Mouse (Mus musculus): ENCODE measurements around the gene Ppp4c. TPM values are rescaled to one million over a fixed set of nuclear protein-coding genes. Genes with fewer than 3 reads are reported as not detected.

Ppp4c gene
- polyA plus RNA-seq, 1 experiment: 130 TPM

DNA sequence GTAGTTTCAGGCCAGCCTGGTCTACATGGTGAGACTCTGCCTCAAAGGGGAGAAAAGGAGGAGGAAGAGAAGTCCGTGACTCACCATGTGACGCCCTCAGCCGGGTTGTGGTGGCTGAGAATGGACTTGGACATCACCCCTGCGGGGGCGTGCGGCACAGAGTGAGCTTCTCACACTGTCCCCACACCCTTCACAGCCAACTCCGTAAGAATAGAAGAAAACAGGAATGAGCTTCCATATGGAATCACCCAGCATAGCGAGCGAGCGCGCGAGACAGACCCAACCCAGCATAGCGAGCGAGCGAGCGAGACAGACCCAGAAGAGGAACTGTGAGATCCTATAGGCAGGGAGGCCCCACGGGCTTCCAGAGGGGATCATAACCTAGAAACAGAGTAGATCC is 52.7 kb downstream of the Ppp4c start:
- no peak for TF ChIP-seq CTCF (IDR thresholded peaks at IDR 0.05; ENCODE audit: control insufficient read depth, insufficient read depth, low read length)
- no peak for TF ChIP-seq POLR2A (IDR thresholded peaks at IDR 0.05; ENCODE audit: borderline replicate concordance, control insufficient read depth, low read depth, low read length)
- no peak overlapping the region for H3K4me3 ChIP-seq (replicated peaks; ENCODE audit: control insufficient read depth, low read depth, low read length)
- WGBS: 82% methylated on average over 17 of the region's 17 CpGs
- H3K27ac ChIP-seq (ENCODE audit: control insufficient read depth, insufficient read depth, low read depth, low read length, poor library complexity): no peak overlapping the region
- H3K4me1 ChIP-seq (ENCODE audit: control insufficient read depth, insufficient read depth, low read length): no peaks in the 10 kb centered on the region; the same call in 1 of the 2 replicates

DNA sequence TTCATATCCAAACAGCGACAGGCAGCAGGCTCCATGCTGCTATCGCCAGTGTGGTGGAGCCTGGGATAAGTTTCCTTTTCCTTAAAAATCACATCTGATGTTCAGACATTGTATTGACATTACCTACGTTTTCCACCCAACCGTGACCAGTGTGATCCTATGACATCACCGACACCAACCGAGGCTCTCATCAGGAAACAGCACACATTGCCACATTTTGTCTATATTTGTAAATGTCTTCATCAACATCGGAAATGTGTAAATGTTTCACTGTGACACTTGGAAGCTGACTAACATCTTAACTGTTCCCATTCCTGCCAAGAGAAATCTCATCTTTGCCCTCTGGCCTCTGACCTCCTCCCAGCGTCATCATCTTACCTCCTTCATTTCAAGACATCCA is 56.2 kb downstream of the Ppp4c start:
- H3K27ac ChIP-seq (ENCODE audit: control insufficient read depth, insufficient read depth, low read depth, low read length, poor library complexity): no peak overlapping the region
- 60% methylated on average over 8 of the region's 8 CpGs for WGBS
- no peak for TF ChIP-seq CTCF (IDR thresholded peaks at IDR 0.05; ENCODE audit: control insufficient read depth, insufficient read depth, low read length)
- TF ChIP-seq POLR2A (IDR thresholded peaks at IDR 0.05; ENCODE audit: borderline replicate concordance, control insufficient read depth, low read depth, low read length): no peak
- no peak overlapping the region for H3K4me3 ChIP-seq (replicated peaks; ENCODE audit: control insufficient read depth, low read depth, low read length)
- no peaks in the 10 kb centered on the region; the same call in 1 of the 2 replicates for H3K4me1 ChIP-seq (ENCODE audit: control insufficient read depth, insufficient read depth, low read length)

Other genes starting within 250 kb of the Ppp4c start
- gene Eif3c, start 226.1 kb downstream of the Ppp4c start, polyA plus RNA-seq (2011; ENCODE audit: insufficient read depth, insufficient read length, low replicate concordance, missing spikeins): 52.3 and 90.2 TPM in 2 replicates
- 21.2 and 45.7 TPM in 2 replicates for gene Apobr, start 207.6 kb downstream of the Ppp4c start, polyA plus RNA-seq (2011; ENCODE audit: insufficient read depth, insufficient read length, low replicate concordance, missing spikeins)
- 98.2 and 269 TPM in 2 replicates for gene Cln3, start 206.7 kb downstream of the Ppp4c start, polyA plus RNA-seq (2011; ENCODE audit: insufficient read depth, insufficient read length, low replicate concordance, missing spikeins)
- gene Il27, start 197.6 kb downstream of the Ppp4c start, polyA plus RNA-seq (2011; ENCODE audit: insufficient read depth, insufficient read length, low replicate concordance, missing spikeins): 1.9 and 6.0 TPM in 2 replicates
- 28.1 and 37.6 TPM in 2 replicates for gene Nupr1, start 161.6 kb downstream of the Ppp4c start, polyA plus RNA-seq (2011; ENCODE audit: insufficient read depth, insufficient read length, low replicate concordance, missing spikeins)
- gene Sgf29, start 143.2 kb downstream of the Ppp4c start, polyA plus RNA-seq (2011; ENCODE audit: insufficient read depth, insufficient read length, low replicate concordance, missing spikeins): 25.8 and 27.0 TPM in 2 replicates
- gene Sult1a1, start 116.1 kb downstream of the Ppp4c start, polyA plus RNA-seq (2011; ENCODE audit: insufficient read depth, insufficient read length, low replicate concordance, missing spikeins): 14.2 and 34.1 TPM in 2 replicates
- 77.8 and 182 TPM in 2 replicates for gene Bola2, start 97.1 kb downstream of the Ppp4c start, polyA plus RNA-seq (2011; ENCODE audit: insufficient read depth, insufficient read length, low replicate concordance, missing spikeins)
- 5.0 and 11.1 TPM in 2 replicates for gene Slx1b, start 96.7 kb downstream of the Ppp4c start, polyA plus RNA-seq (2011; ENCODE audit: insufficient read depth, insufficient read length, low replicate concordance, missing spikeins)
- gene Coro1a, start 84.7 kb downstream of the Ppp4c start, polyA plus RNA-seq (2011; ENCODE audit: insufficient read depth, insufficient read length, low replicate concordance, missing spikeins): 370 and 776 TPM in 2 replicates
- 78.4 and 117 TPM in 2 replicates for gene Mapk3, start 32.9 kb downstream of the Ppp4c start, polyA plus RNA-seq (2011; ENCODE audit: insufficient read depth, insufficient read length, low replicate concordance, missing spikeins)
- 20.1 and 40.1 TPM in 2 replicates for gene Gdpd3, start 26.2 kb downstream of the Ppp4c start, polyA plus RNA-seq (2011; ENCODE audit: insufficient read depth, insufficient read length, low replicate concordance, missing spikeins)
- gene Ypel3, start 15.5 kb downstream of the Ppp4c start, polyA plus RNA-seq (2011; ENCODE audit: insufficient read depth, insufficient read length, low replicate concordance, missing spikeins): 236 and 411 TPM in 2 replicates
- gene Tbx6, start 11.0 kb downstream of the Ppp4c start, polyA plus RNA-seq (2011; ENCODE audit: insufficient read depth, insufficient read length, low replicate concordance, missing spikeins): 7.5 and 13.7 TPM in 2 replicates
- gene Fam57b, start 5.2 kb upstream of the Ppp4c start, polyA plus RNA-seq (2011; ENCODE audit: insufficient read depth, insufficient read length, low replicate concordance, missing spikeins): 1.9 TPM in 1 of 2 replicates, not detected in the other
- gene 4930451I11Rik, start 39.1 kb upstream of the Ppp4c start, polyA plus RNA-seq (2011; ENCODE audit: insufficient read depth, insufficient read length, low replicate concordance, missing spikeins): not detected in 2 replicates
- gene Doc2a, start 54.9 kb upstream of the Ppp4c start, polyA plus RNA-seq (2011; ENCODE audit: insufficient read depth, insufficient read length, low replicate concordance, missing spikeins): not detected in 2 replicates
- 77.2 and 107 TPM in 2 replicates for gene Hirip3, start 69.5 kb upstream of the Ppp4c start, polyA plus RNA-seq (2011; ENCODE audit: insufficient read depth, insufficient read length, low replicate concordance, missing spikeins)
- gene Ino80e, start 69.9 kb upstream of the Ppp4c start, polyA plus RNA-seq (2011; ENCODE audit: insufficient read depth, insufficient read length, low replicate concordance, missing spikeins): 38.1 and 59.7 TPM in 2 replicates
- gene Taok2, start 92.2 kb upstream of the Ppp4c start, polyA plus RNA-seq (2011; ENCODE audit: insufficient read depth, insufficient read length, low replicate concordance, missing spikeins): 113 and 149 TPM in 2 replicates
- gene Tmem219, start 130.4 kb upstream of the Ppp4c start, polyA plus RNA-seq (2011; ENCODE audit: insufficient read depth, insufficient read length, low replicate concordance, missing spikeins): 39.9 and 76.2 TPM in 2 replicates
- gene Kctd13, start 136.4 kb upstream of the Ppp4c start, polyA plus RNA-seq (2011; ENCODE audit: insufficient read depth, insufficient read length, low replicate concordance, missing spikeins): 4.0 and 17.3 TPM in 2 replicates
- gene Asphd1, start 157.1 kb upstream of the Ppp4c start, polyA plus RNA-seq (2011; ENCODE audit: insufficient read depth, insufficient read length, low replicate concordance, missing spikeins): not detected in 2 replicates
- gene Sez6l2, start 158.1 kb upstream of the Ppp4c start, polyA plus RNA-seq (2011; ENCODE audit: insufficient read depth, insufficient read length, low replicate concordance, missing spikeins): 0.83 and 3.5 TPM in 2 replicates
- 51.4 and 89.1 TPM in 2 replicates for gene Cdipt, start 183.4 kb upstream of the Ppp4c start, polyA plus RNA-seq (2011; ENCODE audit: insufficient read depth, insufficient read length, low replicate concordance, missing spikeins)
- gene Cdiptos, start 183.6 kb upstream of the Ppp4c start, polyA plus RNA-seq (2011; ENCODE audit: insufficient read depth, insufficient read length, low replicate concordance, missing spikeins): 2.3 and 2.4 TPM in 2 replicates
- 6.3 and 15.1 TPM in 2 replicates for gene Mvp, start 222.1 kb upstream of the Ppp4c start, polyA plus RNA-seq (2011; ENCODE audit: insufficient read depth, insufficient read length, low replicate concordance, missing spikeins)
- not detected in 2 replicates for gene Pagr1b, start 224.0 kb upstream of the Ppp4c start, polyA plus RNA-seq (2011; ENCODE audit: insufficient read depth, insufficient read length, low replicate concordance, missing spikeins)
- 20.4 TPM in 1 of 2 replicates, not detected in the other for gene Pagr1a, start 224.9 kb upstream of the Ppp4c start, polyA plus RNA-seq (2011; ENCODE audit: insufficient read depth, insufficient read length, low replicate concordance, missing spikeins)
- 11.2 and 52.5 TPM in 2 replicates for gene Gm42742, start 228.6 kb upstream of the Ppp4c start, polyA plus RNA-seq (2011; ENCODE audit: insufficient read depth, insufficient read length, low replicate concordance, missing spikeins)
- 5.3 TPM in 1 of 2 replicates, not detected in the other for gene Prrt2, start 228.7 kb upstream of the Ppp4c start, polyA plus RNA-seq (2011; ENCODE audit: insufficient read depth, insufficient read length, low replicate concordance, missing spikeins)
- gene Maz, start 234.5 kb upstream of the Ppp4c start, polyA plus RNA-seq (2011; ENCODE audit: insufficient read depth, insufficient read length, low replicate concordance, missing spikeins): 153 and 314 TPM in 2 replicates
- gene Kif22, start 250.0 kb upstream of the Ppp4c start, polyA plus RNA-seq (2011; ENCODE audit: insufficient read depth, insufficient read length, low replicate concordance, missing spikeins): 114 and 164 TPM in 2 replicates

Measured in bone marrow, adult 2 months (tissue).